Mouse (Mus musculus) testis, adult 2 months (tissue): ENCODE measurements at regions not wholly inside any gene's neighbourhood (a gene's known extent, or its start where the extent isn't known, plus 50 kb on each side); places are given as distances from the start of the nearest gene placed in this dataset.

Source experiments
- H3K27ac ChIP-seq: fragments of 200-500 bp; 2 replicates; pipeline ENCODE4 v1.5.1; 2012; ENCODE audit warnings: low read depth, low read length; ENCODE audit not compliant: control insufficient read depth, insufficient read depth
- H3K27me3 ChIP-seq: fragments of 200-500 bp; 2 replicates; pipeline ENCODE4 v1.6.1; 2012; ENCODE audit warnings: mild to moderate bottlenecking, low read length, moderate library complexity; ENCODE audit not compliant: control insufficient read depth, insufficient read depth
- H3K36me3 ChIP-seq: fragments of 200-500 bp; 2 replicates; pipeline ENCODE4 v1.6.1; 2012; ENCODE audit warnings: mild to moderate bottlenecking, low read length; ENCODE audit not compliant: control insufficient read depth, insufficient read depth
- H3K4me1 ChIP-seq: fragments of 200-500 bp; 2 replicates; pipeline ENCODE4 v1.6.1; 2012; ENCODE audit warnings: low read length; ENCODE audit not compliant: control insufficient read depth, insufficient read depth
- H3K4me3 ChIP-seq: fragments of 200-500 bp; 2 replicates; pipeline ENCODE4 v1.5.1; 2012; ENCODE audit warnings: low read depth, mild to moderate bottlenecking, low read length, moderate library complexity, mixed read lengths; ENCODE audit not compliant: control insufficient read depth
- CTCF ChIP-seq: fragments of 200-500 bp; IDR thresholded peaks from 2 replicates; pipeline ENCODE4 v1.5.1; 2012; ENCODE audit warnings: low read depth, mild to moderate bottlenecking, inconsistent platforms, low read length, moderate library complexity; ENCODE audit not compliant: control insufficient read depth, insufficient read depth, insufficient replicate concordance
- POLR2A ChIP-seq: fragments of 200-500 bp; IDR thresholded peaks from 2 replicates; pipeline ENCODE4 v1.6.1; 2012; ENCODE audit warnings: low read depth, mild to moderate bottlenecking, inconsistent platforms, low read length, moderate library complexity; ENCODE audit not compliant: control insufficient read depth

DNA sequence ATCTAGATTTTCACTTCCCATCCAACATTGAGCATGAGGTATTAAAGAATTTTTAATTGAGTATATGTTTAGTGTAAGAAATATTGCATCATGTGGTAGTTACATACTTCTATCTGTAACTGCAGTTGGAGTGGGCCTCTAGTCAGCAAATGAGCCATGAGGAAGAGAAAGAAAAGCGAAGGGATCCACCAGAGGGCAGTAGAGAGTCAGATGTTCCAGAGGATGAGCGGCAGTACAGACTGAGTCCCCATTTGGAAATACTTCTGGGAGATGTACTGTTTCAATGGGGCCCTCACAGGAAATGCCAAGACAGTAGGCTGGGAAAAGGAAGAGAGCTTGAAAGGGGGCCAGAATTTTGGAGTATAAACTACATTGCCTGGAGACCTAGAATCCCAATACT lies 221.2 kb downstream of the Myh15 start:
- H3K36me3 ChIP-seq: no peaks in the 10 kb centered on the region
- H3K27ac ChIP-seq: no peak overlapping the region
- no peak for TF ChIP-seq POLR2A
- no peak for TF ChIP-seq CTCF
- no peaks in the 10 kb centered on the region for H3K27me3 ChIP-seq
- no peaks in the 10 kb centered on the region for H3K4me1 ChIP-seq
- H3K4me3 ChIP-seq: no peak overlapping the region

- Histone ChIP-seq H3K27ac (no peak overlapping the region), H3K4me1 (no peaks in the 10 kb centered on the region), H3K36me3 (no peaks in the 10 kb centered on the region), H3K4me3 (no peak overlapping the region), H3K27me3 (no peaks in the 10 kb centered on the region)
- TF ChIP-seq POLR2A: no peak
- no peak for TF ChIP-seq CTCF
Measured at GRCm38 (mm10) chr16:49288096-49288714, 230.9 kb downstream of the Myh15 start.

GRCm38 (mm10) chr16:49289200-49290079 lies 232.2 kb downstream of the Myh15 start:
- H3K4me3 ChIP-seq: no peak overlapping the region
- no peak overlapping the region for H3K27ac ChIP-seq
- H3K27me3 ChIP-seq: no peaks in the 10 kb centered on the region
- TF ChIP-seq CTCF (no peak), POLR2A (no peak)
- no peaks in the 10 kb centered on the region for H3K36me3 ChIP-seq
- H3K4me1 ChIP-seq: no peaks in the 10 kb centered on the region

- no peaks in the 10 kb centered on the region for H3K4me1 ChIP-seq
- no peak overlapping the region for H3K4me3 ChIP-seq
- no peaks in the 10 kb centered on the region for H3K27me3 ChIP-seq
- TF ChIP-seq CTCF (no peak), POLR2A (no peak)
- H3K36me3 ChIP-seq: no peaks in the 10 kb centered on the region
- no peak overlapping the region for H3K27ac ChIP-seq
Measured at GRCm38 (mm10) chr16:49303612-49304307, 246.5 kb downstream of the Myh15 start.

DNA sequence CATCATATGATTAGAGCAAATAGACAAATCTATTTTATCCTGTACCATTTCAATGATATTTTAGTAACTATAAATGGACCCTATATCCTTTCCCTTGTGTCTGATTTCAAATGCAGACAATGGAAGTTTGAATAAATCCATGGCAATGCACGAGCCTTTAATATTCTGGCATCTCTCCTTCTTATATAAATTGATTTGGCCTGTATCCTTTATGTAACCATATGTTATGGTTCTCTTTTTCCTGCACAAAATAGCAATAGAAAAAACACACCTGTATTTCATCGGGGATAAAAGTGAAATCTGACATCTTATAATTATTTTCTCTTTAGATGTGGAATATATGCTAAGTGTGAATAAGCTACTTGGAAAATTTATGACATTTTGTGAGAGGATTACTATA lies 247.1 kb downstream of the Myh15 start:
- H3K4me3 ChIP-seq: no peak overlapping the region
- TF ChIP-seq POLR2A (no peak), CTCF (no peak)
- H3K27me3 ChIP-seq: no peaks in the 10 kb centered on the region
- H3K36me3 ChIP-seq: no peaks in the 10 kb centered on the region
- no peak overlapping the region for H3K27ac ChIP-seq
- H3K4me1 ChIP-seq: no peaks in the 10 kb centered on the region

DNA sequence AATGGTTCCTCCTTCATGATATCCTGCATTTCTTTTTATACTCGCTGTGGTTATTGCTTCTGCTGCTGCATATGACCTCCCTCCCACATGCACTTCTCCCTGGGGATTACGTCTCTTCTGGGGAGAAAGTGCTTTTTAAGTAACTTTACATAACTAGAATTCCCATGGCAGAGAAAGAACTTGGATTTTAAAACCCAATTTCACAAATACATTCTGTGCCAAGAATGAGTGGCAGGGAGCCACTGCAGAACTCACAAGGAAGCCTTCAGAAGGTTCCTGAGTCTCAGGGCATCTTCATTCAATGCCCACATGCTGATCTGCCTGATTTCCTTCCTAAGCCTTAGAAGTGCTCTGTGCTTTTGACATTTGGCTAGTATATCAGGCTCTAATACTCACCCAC lies 259.8 kb downstream of the Myh15 start:
- TF ChIP-seq POLR2A (no peak), CTCF (no peak)

DNA sequence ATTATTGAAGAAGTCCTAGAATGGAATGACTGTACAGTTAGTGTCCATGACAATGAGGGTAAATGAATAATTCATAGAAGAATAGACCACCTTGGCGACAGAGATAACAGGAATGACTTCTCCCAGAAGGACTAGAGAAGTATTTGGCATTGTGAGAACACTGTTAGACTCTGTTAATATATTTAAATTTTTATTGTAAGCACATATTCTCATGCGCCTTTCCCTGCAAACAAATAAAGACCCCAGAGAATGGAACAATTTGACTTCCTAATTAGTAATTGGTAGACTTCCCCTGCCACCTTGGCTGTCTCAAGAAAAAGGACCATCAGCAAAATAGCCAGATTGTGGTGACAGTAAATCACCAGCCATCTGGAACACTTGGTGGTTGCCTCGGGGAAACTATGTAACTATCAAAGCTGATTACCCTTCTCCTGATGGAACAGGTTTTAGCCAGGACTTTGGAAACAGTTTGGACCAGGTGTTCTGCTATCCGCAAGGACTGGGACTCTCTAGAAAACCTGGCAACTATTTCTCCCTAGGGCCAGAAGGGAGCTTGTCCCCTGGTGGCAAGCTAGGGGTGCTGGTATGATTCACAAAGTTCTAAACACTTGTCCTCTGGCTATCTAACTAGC lies 261.9 kb downstream of the Myh15 start:
- Histone ChIP-seq H3K4me1 (no peaks in the 10 kb centered on the region), H3K27me3 (no peaks in the 10 kb centered on the region), H3K27ac (no peak overlapping the region), H3K36me3 (no peaks in the 10 kb centered on the region), H3K4me3 (no peak overlapping the region)
- TF ChIP-seq CTCF: no peak
- TF ChIP-seq POLR2A: no peak

More for the DNA sequence above, 259.8 kb downstream of the Myh15 start:
- Histone ChIP-seq H3K36me3 (no peaks in the 10 kb centered on the region), H3K27ac (no peak overlapping the region), H3K4me3 (no peak overlapping the region), H3K4me1 (no peaks in the 10 kb centered on the region), H3K27me3 (no peaks in the 10 kb centered on the region)
